Mouse (Mus musculus) ZHBTc4 (cell line): Measurements from ENCODE around the gene Mrpl10.
A peak's percentile ranks its signal among the peaks of the same experiment; 100 is the strongest.

ENCODE experiments used
- DNase-seq: peaks from one replicate; pipeline ENCODE4 v3.0.0-alpha.2; 2011; ENCODE audit warnings: low read depth, low spot score

Gene Mrpl10

DNA sequence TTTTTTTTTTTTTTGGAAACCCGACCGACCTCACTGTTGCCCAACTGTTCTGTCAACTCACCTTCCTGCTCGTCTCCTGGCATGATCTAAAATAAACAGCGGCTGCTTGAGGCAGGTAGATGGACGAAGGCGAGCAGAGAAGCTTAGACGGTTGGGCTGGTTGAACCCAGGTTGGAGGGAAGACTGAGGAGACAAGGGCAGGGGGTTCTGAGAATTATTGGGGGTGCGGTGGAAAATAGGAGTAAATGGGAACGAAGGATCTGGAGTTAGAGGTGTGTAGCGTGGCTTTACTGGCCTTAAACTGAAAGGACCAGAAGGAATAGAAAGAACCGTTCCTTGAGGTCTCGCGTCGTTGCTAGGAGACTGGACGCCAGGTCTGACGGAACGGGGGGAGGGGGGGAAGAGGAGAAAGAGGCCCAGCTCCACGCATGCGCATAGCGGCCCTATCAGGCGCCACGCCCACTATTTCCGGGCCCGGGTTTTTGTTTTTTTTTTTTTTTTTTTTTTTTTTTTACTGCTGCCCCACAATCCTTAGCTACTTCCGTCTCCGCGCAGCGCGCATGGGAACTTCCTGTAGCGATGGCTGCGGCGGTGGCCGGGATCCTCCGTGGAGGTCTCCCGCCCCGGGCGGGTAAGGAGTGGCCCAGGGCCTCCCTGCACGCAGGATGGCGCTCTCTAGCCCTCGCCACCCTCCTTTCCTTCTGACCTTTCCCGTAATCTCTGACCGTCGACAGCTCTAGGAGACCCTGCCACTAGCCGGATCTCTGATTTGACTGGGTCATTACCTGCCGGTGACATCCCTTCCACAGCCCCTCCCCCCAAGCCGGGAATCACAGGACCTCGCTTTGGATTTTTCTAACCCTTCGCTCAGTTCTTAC, at the start of gene Mrpl10, which contains the start of gene Lrrc46:
Gene Mrpl10, plus strand, starts transcription at position 539 of the 878 bp plus-strand sequence.
Gene Lrrc46, minus strand, starts transcription at position 386 of the 878 bp plus-strand sequence.
- peak; percentile 96 for DNase-seq

DNA sequence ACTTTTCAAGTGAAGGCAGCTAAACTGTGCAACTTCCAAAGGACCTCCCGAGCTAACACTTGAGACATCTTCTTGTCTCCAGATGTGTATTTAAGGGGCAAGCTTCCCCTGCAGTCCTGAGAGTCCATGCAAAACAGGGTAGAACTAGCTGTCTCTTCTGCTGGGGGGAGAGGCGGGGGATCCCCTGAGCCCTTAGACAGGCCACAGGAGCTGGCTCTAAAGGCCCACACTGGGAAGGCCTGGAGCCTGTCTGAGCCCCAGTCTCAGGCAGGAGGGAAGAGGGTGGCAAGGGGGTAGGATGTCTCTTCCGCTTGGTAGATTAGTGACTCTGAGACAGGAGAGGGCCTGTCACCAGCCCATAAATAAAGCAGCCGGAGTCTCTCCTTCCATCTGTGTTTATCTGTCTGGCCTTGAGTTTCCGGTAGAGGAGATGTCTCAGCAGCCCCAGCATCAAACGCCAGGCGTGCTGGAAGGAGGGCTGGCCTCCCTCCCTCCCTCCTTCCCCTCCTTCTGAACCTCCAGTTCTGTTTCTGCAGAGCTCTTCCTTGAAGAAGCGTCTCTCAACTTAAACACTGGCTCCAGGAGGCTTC, 48.5 kb upstream of the Mrpl10 start:
- no peak for DNase-seq

DNA sequence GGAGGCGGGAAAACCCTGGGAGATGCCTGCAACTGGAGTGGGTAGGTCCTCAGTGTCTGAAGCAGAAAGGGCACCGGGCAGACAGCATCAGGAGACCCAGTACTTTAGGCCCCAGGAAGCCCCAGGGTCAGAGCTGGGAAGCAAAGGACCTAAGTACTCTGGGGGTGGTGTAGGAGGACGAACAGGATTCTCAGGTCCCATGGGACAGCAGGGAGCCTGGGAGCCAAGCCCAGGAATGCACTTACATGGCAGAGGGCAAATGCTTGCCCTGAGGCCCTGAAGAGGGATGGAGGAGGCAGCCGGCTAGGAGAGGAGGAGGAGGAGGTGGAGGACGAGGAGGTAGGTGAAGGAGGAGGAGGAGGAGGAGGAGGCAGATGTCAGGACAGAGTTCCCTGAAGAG, 46.3 kb upstream of the Mrpl10 start:
- DNase-seq: peak; percentile 52

DNA sequence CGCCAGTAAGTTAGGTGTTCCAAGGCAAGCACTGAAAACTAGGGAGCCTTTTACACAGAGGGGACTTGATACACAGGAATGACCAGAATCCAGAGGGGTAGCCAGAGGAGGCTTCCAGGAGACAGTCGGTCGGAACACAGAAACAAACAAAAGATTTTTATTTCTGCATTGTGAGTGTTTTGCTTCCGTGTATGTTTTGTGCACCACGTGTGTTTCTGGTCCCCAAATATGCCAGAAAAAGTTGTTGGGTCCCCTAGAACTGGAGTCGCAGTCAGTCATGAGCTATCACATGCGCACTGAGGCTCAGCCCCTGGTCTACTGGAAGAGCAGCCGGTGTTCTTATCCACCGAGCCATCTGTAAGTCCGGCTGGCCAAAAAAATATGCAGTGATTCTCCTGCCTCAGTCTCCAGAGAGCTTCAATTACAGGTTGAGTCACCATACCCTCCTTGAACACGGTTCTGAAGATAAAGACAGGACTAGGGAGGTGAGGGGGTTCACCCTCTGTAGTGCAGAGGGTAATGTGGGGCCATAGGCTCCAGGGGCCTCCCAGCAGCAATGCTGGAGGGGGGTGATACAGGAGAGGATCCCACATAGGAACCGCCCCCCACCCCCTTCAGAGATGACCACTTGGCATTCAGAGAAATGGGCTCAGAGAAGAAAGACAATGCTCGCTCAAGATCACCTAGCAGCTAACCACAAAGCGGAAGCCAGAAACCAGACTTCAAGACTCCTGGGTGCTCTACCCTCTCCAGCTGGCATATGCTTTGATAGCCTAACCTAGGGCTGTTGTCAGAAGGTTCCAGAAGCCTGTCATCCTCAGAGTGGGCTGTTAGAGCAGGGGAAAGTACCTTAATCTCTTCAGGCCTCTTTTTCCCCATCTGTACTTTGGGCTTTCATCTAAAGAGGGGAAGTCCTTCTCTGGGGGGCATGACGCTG, 45.3 kb upstream of the Mrpl10 start:
- no peak for DNase-seq

DNA sequence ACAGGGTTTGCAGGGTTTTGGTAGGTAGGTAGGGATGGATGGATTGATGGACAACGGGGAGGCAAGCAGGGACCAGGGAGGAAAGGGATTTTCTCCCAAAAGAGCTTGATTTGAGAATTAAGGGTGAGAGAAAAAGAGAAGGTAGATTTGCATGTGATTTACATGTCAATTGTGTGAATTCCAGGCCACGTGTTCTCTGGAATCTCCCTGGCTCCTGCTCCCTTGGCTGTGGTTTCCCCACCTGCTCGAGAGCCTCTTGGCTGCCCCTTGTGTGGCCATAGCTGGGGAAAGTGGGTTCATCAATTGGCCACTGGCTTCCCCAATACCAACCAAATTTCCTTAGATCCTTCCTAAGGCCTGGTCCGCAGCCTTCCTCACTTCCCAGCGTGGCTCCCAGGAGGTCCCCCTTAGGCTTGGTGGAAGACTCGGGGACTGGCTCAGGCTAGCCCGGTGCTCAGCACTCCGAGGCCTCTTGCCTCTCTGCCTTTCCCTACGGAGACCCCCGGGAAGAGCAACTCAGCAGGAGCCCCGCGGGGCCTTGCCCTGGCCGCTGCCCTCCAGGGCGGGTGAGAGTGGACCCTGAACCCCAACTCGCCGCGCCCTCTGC, 44.5 kb upstream of the Mrpl10 start:
- DNase-seq: peak; percentile 50

DNA sequence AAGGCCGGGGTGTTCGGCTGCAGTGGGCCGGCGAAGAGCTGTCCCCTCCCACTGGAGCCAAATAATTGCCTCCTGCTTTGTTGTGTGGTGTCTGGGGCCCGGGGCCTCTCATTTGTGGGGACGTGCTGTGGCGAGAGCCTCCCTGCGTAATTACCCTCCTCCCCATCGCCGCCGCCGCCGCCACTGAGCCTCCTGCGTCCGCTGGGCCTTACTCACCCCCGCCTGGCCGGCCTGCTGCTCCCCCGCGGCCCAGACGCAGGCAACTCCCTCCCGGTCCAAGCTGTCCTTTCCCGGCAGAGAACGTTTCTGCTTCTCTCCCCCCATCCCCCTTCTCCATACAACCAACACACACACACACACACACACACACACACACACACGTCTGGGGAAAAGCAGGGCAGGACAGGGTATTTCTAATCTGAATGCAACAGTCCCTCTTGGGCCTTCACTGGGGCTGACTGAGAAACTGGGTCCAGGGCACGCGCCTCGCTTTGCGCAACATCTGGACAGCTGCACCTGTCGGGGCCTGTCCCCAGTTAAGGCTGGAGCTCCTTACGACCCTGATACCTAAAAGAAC, 43.9 kb upstream of the Mrpl10 start:
- peak; percentile 16 for DNase-seq

DNA sequence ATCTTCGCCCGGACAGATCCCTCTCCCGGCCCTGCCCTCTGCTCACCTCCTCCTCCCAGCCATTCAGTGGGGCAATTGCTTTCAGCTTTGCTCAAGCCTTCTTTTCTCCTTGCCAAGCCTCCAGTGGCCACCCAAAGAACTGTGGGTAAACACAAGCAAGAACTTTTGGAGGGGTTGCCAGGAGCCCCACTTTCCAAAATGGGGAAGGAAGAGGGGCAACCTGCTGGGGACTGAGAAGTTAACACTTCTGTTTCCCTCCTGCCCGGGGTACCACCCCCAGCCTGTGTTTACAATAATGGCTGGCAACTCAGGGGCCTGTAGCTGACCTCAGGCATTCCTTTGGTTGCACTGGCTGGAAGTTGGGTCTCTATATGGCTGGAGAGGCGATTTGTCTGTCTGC, 38.2 kb upstream of the Mrpl10 start:
- DNase-seq: peak; percentile 34

DNA sequence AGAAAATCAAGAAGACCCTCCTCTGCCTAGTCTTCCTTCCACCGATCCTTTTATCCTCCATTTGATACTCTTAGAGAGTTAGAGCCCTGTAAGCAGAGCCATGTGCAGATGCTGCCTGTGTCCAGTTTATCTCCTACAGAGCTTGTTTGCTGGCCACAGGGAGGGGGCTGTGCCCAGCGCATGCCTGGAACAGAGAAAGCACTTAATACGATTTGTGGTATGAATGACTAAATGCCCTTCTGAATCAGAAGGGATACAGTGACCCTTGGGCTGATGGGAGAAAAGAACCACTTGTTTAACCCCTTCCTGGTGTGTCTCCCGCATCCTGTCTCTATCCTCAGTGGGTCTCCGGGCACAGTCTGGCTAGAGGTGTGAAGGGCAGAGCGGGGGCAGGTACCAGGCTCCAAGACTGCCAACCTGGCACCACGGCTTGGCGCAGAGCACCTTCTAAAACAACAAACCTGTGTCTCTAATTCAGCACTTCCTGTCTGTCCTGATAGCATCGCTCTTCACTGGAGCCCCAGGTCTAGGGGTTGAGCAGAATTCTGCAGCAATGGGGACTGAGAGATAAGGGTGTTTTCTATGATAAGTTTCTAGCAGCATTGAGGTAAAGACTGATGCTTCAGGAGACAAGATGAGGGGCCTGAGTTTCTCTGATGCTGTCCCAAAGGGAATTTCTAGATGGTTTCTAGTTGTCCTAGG, 34.1 kb upstream of the Mrpl10 start:
- no peak for DNase-seq

DNA sequence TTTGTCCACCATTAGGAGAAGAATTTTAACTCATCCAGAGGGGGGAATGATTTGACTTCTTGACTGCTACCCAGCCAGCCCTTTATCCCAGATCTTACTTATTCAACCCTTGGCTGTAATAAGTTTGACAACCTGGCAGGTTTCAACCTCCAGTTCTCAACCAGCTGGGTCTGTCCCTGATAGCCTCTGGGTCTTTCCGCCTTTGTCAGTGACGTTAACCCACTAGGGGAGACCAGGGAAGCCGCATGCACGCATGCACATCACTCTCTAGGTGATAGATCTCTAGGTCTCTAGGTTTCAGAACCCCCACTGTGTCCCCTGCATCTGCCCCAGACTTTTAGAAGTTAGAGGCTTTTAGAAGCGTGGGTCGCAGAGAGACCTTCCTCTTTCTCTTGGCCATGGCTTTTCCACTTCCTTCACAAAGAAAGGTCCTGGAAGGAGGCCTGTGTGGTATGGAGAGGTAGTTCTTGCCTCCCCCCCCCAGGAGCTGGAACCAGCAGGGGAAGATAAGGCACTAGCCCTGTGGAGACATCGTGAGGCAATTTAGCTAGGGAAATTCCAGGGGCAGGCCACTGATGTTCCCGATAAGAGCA, 32.1 kb upstream of the Mrpl10 start:
- DNase-seq: no peak

DNA sequence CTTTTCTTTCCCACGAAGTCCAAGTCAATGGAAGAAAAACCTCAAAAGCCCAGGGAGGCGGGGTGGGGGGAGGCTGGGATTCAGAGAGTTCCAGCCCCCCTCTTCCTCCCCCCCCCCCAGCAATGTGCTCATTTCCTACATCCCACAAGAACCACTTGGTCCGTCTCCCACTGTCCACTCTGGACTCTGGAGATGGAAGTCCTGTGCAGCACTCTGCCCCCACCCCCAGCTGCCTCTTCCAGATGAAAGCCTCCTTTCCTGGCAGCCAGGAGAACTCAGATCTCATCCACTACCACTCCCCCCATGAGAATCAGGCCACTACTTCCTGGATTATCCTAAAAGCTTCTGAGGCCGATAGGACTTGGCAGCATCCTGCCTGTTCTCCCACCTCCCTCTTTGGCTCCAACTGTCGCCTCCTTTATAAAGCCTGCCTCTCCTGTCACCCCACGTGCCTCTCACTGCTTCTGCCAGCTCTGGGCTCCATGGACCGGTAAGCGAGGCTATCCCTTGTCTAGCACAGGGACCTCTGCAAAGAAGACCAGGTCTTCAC, 28.2 kb upstream of the Mrpl10 start, which contains the start of gene Sp6:
Gene Sp6, plus strand, starts transcription at position 274 of the 550 bp plus-strand sequence.
- no peak for DNase-seq

DNA sequence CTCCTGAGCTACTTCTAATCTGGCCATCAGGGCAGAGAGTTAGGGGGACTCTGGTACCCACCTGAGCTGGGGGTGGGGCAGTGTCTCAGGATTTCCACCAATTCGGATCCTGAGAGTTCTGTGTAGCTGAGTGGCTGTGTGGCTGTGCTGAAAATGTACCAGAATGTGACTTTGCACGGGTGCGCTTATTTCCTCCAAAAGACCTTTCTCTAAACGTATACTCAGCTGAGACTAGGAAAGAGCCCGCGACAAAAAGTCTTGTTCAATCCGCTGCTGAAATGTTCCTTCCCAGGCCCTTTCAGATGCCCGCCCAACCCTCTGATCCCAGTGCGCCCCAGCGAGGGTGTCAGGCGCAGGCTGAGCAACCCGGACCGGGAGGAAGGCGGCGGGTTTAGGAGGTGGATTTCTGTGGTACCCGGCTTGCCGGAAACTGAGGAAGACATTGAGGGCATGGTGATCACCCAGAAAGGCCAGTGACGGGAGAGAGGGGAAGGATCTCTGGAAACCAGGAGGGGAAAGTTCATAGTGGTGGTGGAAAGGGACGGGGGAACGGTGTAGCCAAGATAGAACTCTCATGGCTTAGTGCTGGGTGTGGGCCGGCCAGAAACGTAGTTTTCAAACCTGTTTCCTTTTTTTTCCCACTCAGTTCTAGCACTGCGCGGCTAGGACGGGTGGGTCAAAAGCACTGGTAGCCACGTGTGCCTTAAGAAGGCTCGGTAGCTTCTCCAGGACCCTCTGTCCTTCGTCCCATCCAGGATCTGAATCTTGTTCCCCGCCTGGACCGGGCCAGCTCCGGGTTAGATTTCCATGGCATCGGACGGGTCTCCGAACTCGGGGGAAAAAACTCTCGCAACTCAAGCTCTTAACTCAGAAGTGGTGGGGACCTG, 23.4 kb upstream of the Mrpl10 start:
- peak; percentile 57 for DNase-seq

DNA sequence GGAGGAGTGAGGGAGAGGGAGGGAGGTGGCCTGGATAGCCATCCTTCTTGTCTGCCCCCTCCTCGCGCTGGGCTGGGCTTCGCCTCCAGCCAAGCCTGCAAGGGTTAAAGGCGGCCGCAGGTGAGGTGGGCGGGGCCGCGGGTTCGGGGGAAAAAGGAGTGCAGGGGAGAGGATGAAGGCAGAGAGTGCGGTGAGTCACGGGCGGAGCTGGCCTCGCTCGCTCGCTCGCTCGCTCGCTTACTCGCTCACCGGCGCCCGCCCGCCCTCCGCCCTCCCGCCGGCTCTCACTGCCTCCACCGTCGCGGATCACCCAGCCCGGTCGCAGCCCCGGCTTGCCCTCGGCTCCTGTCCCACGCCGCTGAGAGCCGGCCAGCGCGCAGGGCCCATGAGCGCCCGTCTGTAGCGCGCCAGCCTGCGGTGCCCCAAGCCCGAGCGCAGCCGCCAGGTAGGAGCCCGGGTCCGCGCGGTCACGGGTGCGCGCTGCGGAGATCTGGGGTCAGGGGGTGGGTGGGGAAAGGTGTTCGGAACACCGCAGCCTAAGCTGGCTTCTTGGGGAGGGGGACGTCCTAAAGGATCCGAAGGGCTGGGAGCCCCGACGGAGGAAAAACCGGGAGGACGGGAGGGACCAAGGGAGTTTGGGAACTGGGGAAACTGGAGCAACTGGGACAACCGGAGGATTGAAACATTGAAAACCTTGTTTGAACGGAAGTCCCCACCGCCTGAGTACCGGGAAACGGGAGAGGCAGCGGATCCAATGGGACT, 22.6 kb upstream of the Mrpl10 start:
- DNase-seq: peak; percentile 74

DNA sequence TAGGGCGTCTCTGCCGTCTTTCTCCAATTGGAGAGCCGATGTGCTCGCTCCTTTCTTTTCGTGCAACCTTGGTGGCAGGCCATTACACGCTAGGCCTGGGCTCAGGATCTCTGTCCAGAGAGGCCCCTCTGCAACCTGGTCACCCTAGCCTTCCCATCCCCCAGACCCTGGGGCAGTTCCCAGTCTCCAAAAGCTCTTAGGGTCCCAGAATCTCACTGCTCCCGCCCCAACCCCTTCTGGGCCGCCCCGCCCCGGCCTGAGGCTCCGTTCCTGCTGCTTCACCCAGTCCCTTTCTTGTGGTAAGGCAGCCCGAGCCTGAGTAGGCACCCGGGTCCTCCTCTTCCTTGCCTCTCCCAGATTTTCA, 22.0 kb upstream of the Mrpl10 start:
- DNase-seq: no peak

DNA sequence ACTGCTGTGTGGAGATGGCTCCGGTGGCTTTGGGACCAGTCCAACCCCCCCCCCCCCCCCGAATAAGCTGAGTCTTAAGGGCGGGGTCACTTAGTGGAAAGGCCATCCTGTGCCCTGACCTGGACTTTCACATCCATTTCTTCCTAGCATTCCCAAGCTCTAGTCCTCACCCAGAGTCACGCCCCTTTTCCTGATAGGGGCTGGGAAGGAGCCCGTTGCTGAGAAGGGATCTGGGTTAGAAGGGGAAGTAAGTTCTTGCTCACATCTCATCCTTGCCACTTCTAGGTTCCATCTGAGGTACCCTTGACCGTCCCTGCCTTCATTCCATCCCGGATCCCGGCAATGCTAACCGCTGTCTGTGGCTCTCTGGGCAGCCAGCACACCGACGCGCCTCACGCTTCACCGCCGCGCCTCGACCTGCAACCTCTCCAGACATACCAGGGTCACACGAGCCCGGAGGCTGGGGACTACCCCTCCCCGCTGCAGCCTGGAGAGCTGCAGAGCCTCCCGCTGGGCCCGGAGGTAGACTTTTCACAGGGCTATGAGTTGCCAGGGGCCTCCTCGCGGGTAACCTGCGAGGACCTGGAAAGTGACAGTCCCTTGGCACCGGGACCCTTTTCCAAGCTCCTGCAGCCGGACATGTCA, 20.1 kb upstream of the Mrpl10 start:
- peak; percentile 68 for DNase-seq

DNA sequence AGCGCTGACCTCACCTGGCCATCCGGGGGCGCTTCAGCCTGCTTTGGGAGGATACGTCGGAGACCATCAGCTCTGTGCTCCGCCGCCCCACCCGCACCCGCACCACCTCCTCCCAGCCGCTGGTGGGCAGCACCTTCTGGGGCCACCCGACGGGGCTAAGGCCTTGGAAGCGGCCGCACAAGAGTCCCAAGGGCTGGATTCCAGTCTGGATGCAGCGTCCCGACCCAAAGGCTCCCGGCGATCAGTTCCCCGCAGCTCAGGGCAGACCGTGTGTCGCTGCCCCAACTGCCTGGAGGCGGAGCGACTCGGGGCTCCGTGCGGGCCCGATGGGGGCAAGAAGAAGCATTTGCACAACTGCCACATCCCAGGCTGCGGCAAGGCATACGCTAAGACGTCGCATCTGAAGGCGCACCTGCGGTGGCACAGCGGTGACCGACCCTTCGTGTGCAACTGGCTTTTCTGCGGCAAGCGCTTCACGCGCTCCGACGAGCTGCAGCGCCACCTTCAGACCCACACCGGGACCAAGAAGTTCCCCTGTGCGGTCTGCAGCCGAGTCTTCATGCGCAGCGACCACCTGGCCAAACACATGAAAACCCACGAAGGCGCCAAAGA, 19.4 kb upstream of the Mrpl10 start:
- peak; percentile 95 for DNase-seq

DNA sequence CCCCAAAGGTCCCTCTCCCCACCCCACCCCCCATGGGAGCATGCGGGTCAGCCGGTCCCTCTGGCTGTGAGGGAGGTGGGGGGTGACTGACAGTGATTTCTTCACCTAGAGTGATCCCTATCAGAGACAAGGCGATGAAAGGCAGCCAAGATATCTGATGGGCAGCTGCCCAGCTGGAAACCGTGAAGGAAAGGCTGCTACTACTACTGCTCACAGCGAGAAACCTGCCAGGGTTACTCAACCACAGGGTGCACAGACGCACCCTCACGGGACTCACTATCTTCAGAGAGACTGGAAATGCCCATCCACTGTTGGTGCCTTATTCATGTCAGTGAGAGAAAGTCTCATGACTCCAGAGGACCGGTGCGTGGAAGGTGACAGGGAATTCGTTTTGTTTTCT, 16.4 kb upstream of the Mrpl10 start:
- DNase-seq: no peak

DNA sequence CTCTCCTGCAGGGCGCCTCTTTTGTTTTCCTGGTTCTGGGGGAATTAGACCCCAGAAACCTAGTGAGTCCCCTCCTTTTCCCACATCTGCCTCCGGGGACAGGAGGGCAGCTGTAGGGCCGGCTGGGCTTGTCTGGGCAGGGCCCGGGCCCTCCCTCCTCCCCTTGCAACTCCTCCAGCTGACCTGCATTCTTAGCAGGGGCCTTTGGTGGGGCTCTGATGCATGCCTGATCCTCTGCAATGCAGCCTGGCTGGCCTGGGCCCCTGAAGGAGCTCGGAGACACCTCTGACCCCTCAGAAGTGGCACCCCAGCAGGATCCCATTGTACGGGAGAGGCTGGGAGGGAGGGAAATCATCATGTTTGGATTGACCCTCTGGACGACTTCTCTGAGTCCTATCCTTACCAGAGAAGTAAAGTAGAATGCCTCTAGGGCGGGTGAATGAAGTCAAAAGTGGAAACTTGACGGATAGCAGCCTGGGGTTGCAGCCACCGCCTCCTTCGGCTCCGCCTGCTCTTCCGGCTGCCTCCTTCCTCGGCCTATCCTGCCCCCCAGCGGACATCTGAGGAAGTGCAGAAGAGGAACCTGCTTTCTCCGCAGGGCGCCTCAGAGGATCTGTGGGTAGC, 15.5 kb upstream of the Mrpl10 start:
- peak; percentile 95 for DNase-seq
